Mouse (Mus musculus) embryonic facial prominence, embryonic 13.5 days (tissue): Measurements from ENCODE around the gene Cep128. TPM values are rescaled to one million over a fixed set of nuclear protein-coding genes. Genes with fewer than 3 reads are reported as not detected.
A peak's percentile ranks its signal among the peaks of the same experiment; 100 is the strongest.

Experiments
- ATAC-seq: fragments of 200-750 bp; cut with Nextera tagmentation; 2 replicates; pipeline ENCODE4 v1.8.0; 2017; ENCODE audit warnings: low read depth; ENCODE audit not compliant: insufficient number of reproducible peaks, insufficient read depth, low FRiP score, low TSS enrichment
- H3K27ac ChIP-seq: fragments of 300-500 bp; sonication (generic); 2 replicates; pipeline ENCODE4 v1.5.1; 2015; ENCODE audit warnings: moderate library complexity, mild to moderate bottlenecking, inconsistent platforms
- H3K27me3 ChIP-seq: fragments of 300-500 bp; sonication (generic); 2 replicates; pipeline ENCODE4 v1.6.1; 2015; ENCODE audit warnings: mild to moderate bottlenecking, inconsistent platforms
- H3K36me3 ChIP-seq: fragments of 300-500 bp; sonication (generic); 2 replicates; pipeline ENCODE4 v1.6.1; 2015; ENCODE audit warnings: mild to moderate bottlenecking, inconsistent platforms
- H3K4me1 ChIP-seq: fragments of 300-500 bp; sonication (generic); 2 replicates; pipeline ENCODE4 v1.6.1; 2015; ENCODE audit warnings: inconsistent platforms
- H3K4me2 ChIP-seq: fragments of 300-500 bp; sonication (generic); 2 replicates; pipeline ENCODE4 v1.6.1; 2015; ENCODE audit warnings: moderate library complexity, mild to moderate bottlenecking, inconsistent platforms
- H3K4me3 ChIP-seq: fragments of 300-500 bp; sonication (generic); 2 replicates; pipeline ENCODE4 v1.5.1; 2015; ENCODE audit warnings: mild to moderate bottlenecking, inconsistent platforms
- H3K9ac ChIP-seq: fragments of 300-500 bp; sonication (generic); 2 replicates; pipeline ENCODE4 v1.6.1; 2015; ENCODE audit warnings: mild to moderate bottlenecking, inconsistent platforms
- H3K9me3 ChIP-seq: fragments of 300-500 bp; sonication (generic); 2 replicates; pipeline ENCODE4 v1.6.1; 2016; ENCODE audit warnings: inconsistent platforms
- WGBS: fragments of 180-500 bp; shearing (Covaris S2); methylation state at CpG from one replicate; pipeline ENCODE4 v1.1.7; 2015; ENCODE audit warnings: mixed read lengths; 5-methylcytosine and 5-hydroxymethylcytosine counted together
- polyA plus RNA-seq: library from polyadenylated mRNA; unstranded; fragments of >200 nt; fragmentation: Nextera tagmentation; extraction: Ambion mirVana; gene quantifications from 2 replicates; pipeline ENCODE4 v1.2.1, GENCODE M21; 2015

The Cep128 gene
- polyA plus RNA-seq, 1 experiment from 2014 or later = 9.1 TPM

DNA sequence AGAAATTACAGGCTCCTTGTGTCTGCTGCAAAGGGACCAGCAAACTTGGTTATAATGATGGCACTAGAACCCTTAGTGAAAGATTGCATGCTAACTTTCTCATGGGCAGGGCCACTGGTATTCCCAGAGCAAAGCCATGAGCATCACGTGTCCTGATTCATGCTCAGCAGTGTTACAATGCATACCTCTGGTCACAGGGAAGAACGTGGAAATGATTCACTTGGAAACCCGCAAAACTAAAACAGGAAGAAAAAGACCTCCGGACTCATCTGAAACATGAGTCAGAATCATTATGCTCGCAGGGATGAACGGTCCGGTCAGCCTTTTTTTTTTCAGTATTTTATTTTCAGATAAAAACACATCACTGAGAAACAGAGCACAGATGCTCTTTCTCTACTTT is 78.4 kb downstream of the Cep128 start:
- no peaks in the 10 kb centered on the region for H3K36me3 ChIP-seq
- H3K4me2 ChIP-seq = no peak overlapping the region
- H3K27me3 ChIP-seq = no peaks in the 10 kb centered on the region
- no peak overlapping the region for H3K27ac ChIP-seq
- no peak overlapping the region for H3K9ac ChIP-seq
- H3K4me3 ChIP-seq = no peak overlapping the region
- H3K9me3 ChIP-seq = no peaks in the 10 kb centered on the region
- no peak for ATAC-seq
- 75% methylated on average over 7 of the region's 7 CpGs for WGBS
- H3K4me1 ChIP-seq = no peaks in the 10 kb centered on the region

GRCm38 (mm10) chr12:91305038-91305437 is 79.2 kb downstream of the Cep128 start:
- Histone ChIP-seq H3K27ac (no peak overlapping the region), H3K36me3 (no peaks in the 10 kb centered on the region), H3K4me2 (no peak overlapping the region), H3K9ac (no peak overlapping the region), H3K4me3 (no peak overlapping the region), H3K9me3 (no peaks in the 10 kb centered on the region), H3K27me3 (no peaks in the 10 kb centered on the region), H3K4me1 (no peaks in the 10 kb centered on the region)
- WGBS = 69% methylated on average over 5 of the region's 5 CpGs
- no peak for ATAC-seq

GRCm38 (mm10) chr12:91298700-91299099 is 85.5 kb downstream of the Cep128 start:
- H3K4me3 ChIP-seq = no peak overlapping the region
- no peak overlapping the region for H3K9ac ChIP-seq
- no peaks in the 10 kb centered on the region for H3K27me3 ChIP-seq
- no peak overlapping the region for H3K27ac ChIP-seq
- 95% methylated on average over 6 of the region's 6 CpGs for WGBS
- no peak overlapping the region for H3K4me2 ChIP-seq
- H3K4me1 ChIP-seq = no peaks in the 10 kb centered on the region
- 0 out of 2 replicates have a peak, but pooled peaks cover 7% of the 10 kb centered on the region for H3K36me3 ChIP-seq
- no peaks in the 10 kb centered on the region for H3K9me3 ChIP-seq
- ATAC-seq = no peak

GRCm38 (mm10) chr12:91295870-91296269 is 88.3 kb downstream of the Cep128 start:
- no peak overlapping the region for H3K4me2 ChIP-seq
- no peak overlapping the region for H3K27ac ChIP-seq
- H3K4me3 ChIP-seq = no peak overlapping the region
- no peaks in the 10 kb centered on the region for H3K9me3 ChIP-seq
- 79% methylated on average over 7 of the region's 7 CpGs for WGBS
- no peak overlapping the region for H3K9ac ChIP-seq
- H3K36me3 ChIP-seq = 0 out of 2 replicates have a peak, but pooled peaks cover 7% of the 10 kb centered on the region
- no peak for ATAC-seq
- no peaks in the 10 kb centered on the region for H3K27me3 ChIP-seq
- no peaks in the 10 kb centered on the region for H3K4me1 ChIP-seq

DNA sequence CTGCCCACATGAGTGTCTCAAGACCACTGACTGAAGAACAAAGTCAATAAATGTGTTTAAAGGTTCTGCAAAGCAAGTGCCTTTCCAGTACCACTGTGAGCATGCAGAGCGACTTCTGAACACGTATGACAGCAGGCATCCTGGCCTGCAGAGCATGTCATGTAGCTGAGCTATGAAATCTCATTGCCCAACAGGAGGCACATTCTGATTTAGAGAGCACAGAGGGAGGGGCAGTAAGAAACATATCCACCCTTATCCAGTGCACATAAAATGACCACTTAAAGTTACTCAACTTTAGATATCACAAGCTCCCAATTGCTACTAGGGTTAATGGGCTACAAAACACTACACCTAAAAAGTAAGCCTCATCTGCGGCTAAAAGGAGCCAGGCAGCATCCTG is 88.8 kb downstream of the Cep128 start:
- ATAC-seq = no peak
- Histone ChIP-seq H3K9ac (no peak overlapping the region), H3K4me1 (no peaks in the 10 kb centered on the region), H3K9me3 (no peaks in the 10 kb centered on the region), H3K27ac (no peak overlapping the region), H3K4me2 (no peak overlapping the region), H3K36me3 (0 out of 2 replicates have a peak, but pooled peaks cover 7% of the 10 kb centered on the region), H3K4me3 (no peak overlapping the region), H3K27me3 (no peaks in the 10 kb centered on the region)
- 93% methylated on average over 3 of the region's 3 CpGs for WGBS

DNA sequence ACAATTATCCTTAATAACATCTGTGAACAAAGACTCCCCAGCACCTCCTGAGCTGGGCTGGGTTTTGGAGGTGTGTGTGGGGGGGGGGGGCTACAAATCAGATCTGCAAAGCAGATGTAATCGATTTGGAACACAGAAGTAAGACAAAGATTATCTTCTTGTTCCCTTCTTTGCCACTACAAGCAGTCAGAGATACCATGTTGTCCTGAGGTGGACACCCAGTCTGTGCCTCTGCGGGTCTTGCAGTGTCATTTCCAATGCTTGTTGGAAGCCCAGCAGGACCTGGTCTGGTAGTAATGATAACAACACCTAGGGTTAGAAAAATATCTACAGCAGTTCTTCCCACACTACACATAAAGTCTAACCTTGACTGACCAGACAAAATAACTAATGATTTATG is 110.3 kb downstream of the Cep128 start:
- Histone ChIP-seq H3K4me2 (no peak overlapping the region), H3K27me3 (no peaks in the 10 kb centered on the region), H3K9me3 (no peaks in the 10 kb centered on the region), H3K36me3 (no peaks in the 10 kb centered on the region), H3K27ac (no peak overlapping the region), H3K4me1 (no peaks in the 10 kb centered on the region), H3K4me3 (no peak overlapping the region), H3K9ac (no peak overlapping the region)
- ATAC-seq = no peak
- WGBS = 79% methylated on average over 2 of the region's 2 CpGs

DNA sequence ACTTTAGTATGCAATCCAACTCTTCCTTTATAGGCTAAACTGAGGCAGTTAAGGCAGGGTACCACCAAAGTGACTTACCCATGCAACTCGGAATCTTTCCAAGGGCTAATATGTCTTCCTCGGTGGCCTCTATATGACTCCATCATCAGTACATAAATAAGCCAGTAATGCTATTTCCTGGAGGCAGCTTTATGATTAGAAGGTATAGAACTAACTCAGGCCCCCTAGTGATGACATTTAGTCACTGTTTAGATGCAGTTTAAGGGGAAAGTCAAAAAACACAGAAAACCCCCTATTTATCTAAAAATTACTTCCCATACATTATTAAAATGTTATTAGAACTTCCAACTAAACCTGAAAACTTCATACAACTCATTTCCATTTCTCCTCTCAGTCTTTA is 114.6 kb downstream of the Cep128 start:
- ATAC-seq = no peak
- Histone ChIP-seq H3K4me3 (no peak overlapping the region), H3K27me3 (no peaks in the 10 kb centered on the region), H3K27ac (no peak overlapping the region), H3K36me3 (no peaks in the 10 kb centered on the region; the same call in 1 of the 2 replicates), H3K4me2 (no peak overlapping the region), H3K4me1 (no peaks in the 10 kb centered on the region), H3K9ac (no peak overlapping the region), H3K9me3 (no peaks in the 10 kb centered on the region)
- 89% methylated on average over 2 of the region's 2 CpGs for WGBS

DNA sequence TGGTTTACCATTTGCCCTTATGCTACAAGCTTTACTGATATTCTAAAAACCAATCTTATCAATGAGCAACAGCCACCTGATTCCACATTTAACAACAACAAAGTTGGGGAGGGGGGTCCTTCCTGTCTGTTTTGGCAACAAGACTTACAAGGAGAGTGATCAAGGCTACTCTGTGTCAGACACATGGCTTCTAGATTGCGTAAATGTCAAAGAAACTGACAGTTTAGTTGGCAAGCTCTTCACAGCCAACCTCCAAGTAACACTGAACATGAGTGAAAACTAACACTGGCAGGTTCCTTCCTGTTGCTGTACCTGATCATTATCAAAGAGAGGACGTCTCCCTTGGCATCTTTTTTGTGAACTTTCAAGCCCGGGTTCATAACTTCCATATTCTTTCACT is 115.2 kb downstream of the Cep128 start:
- H3K4me1 ChIP-seq = no peaks in the 10 kb centered on the region
- no peak overlapping the region for H3K9ac ChIP-seq
- no peaks in the 10 kb centered on the region for H3K9me3 ChIP-seq
- no peak for ATAC-seq
- no peaks in the 10 kb centered on the region; the same call in 1 of the 2 replicates for H3K36me3 ChIP-seq
- 73% methylated on average over 3 of the region's 3 CpGs for WGBS
- H3K27me3 ChIP-seq = no peaks in the 10 kb centered on the region
- H3K27ac ChIP-seq = no peak overlapping the region
- H3K4me3 ChIP-seq = no peak overlapping the region
- no peak overlapping the region for H3K4me2 ChIP-seq

GRCm38 (mm10) chr12:91266014-91266413 is 118.2 kb downstream of the Cep128 start:
- Histone ChIP-seq H3K27me3 (no peaks in the 10 kb centered on the region), H3K4me3 (no peak overlapping the region), H3K9me3 (no peaks in the 10 kb centered on the region), H3K4me2 (no peak overlapping the region), H3K9ac (no peak overlapping the region), H3K36me3 (no peaks in the 10 kb centered on the region; the same call in 1 of the 2 replicates), H3K4me1 (peaks cover 5% of the 10 kb centered on the region; the same call in 1 of the 2 replicates), H3K27ac (no peak overlapping the region)
- 85% methylated on average over 2 of the region's 2 CpGs for WGBS
- no peak for ATAC-seq

GRCm38 (mm10) chr12:91265462-91265861 is 118.7 kb downstream of the Cep128 start:
- H3K27ac ChIP-seq = no peak overlapping the region
- no peaks in the 10 kb centered on the region for H3K9me3 ChIP-seq
- no peaks in the 10 kb centered on the region; the same call in 1 of the 2 replicates for H3K36me3 ChIP-seq
- H3K27me3 ChIP-seq = no peaks in the 10 kb centered on the region
- H3K4me2 ChIP-seq = no peak overlapping the region
- ATAC-seq = no peak
- peaks cover 5% of the 10 kb centered on the region; the same call in 1 of the 2 replicates for H3K4me1 ChIP-seq
- H3K4me3 ChIP-seq = no peak overlapping the region
- WGBS = 50% methylated on average over 5 of the region's 5 CpGs
- H3K9ac ChIP-seq = no peak overlapping the region

DNA sequence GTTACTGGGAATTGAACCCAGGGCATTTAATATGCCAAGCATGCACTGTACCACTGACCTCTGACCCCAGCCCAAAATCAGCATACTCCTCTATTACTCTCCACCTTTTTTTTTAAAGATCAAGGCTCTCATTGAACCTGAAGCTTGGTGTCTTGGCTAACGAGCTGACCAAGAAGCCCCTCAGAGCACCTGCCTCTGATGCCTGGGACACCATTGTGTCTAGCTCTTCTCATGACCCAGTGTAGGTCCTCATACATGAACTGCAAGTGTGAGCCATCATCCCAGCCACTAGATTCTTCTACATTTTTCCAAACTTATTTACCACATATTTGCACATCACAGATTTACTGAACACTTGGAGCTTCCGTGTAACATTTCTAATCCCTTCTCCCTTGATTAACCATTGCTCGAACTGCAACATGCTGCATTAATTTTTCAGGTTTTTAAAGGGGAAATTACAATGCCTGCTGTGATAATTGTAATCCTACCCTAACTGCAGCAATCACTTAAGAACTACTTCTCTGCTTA is 119.3 kb downstream of the Cep128 start:
- H3K27me3 ChIP-seq = no peaks in the 10 kb centered on the region
- H3K9me3 ChIP-seq = no peaks in the 10 kb centered on the region
- 75% methylated on average over 3 of the region's 3 CpGs for WGBS
- ATAC-seq = no peak
- H3K4me2 ChIP-seq = no peak overlapping the region
- H3K36me3 ChIP-seq = no peaks in the 10 kb centered on the region; the same call in 1 of the 2 replicates
- H3K9ac ChIP-seq = no peak overlapping the region
- no peak overlapping the region for H3K27ac ChIP-seq
- peaks cover 5% of the 10 kb centered on the region; the same call in 1 of the 2 replicates for H3K4me1 ChIP-seq
- H3K4me3 ChIP-seq = no peak overlapping the region

DNA sequence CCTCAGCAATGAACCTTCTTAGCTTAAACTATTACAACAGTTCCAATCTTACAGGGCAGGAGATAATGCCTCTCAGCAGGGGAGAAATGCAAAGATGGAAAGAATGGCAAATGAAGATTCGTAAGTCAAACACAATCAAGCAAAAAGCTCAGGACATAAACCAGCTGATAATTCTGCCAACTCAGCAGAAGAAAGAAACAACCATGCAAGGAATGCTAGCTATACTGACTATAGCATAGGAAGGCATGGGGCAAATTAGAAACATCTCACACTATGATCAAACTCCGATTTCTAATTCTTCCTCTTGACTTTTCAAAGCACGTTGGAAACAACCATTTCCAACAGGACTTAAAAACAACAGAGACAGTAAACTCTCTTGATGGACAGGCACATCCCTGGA is 120.5 kb downstream of the Cep128 start:
- Histone ChIP-seq H3K9me3 (no peaks in the 10 kb centered on the region), H3K4me2 (no peak overlapping the region), H3K4me3 (no peak overlapping the region), H3K36me3 (no peaks in the 10 kb centered on the region; the same call in 1 of the 2 replicates), H3K27me3 (no peaks in the 10 kb centered on the region), H3K9ac (no peak overlapping the region), H3K27ac (0 out of 2 replicates have a peak overlapping the region, but pooled peaks have one; percentile 44), H3K4me1 (peaks cover 5% of the 10 kb centered on the region; the same call in 1 of the 2 replicates)
- ATAC-seq = no peak
- WGBS = 48% methylated on average over 3 of the region's 3 CpGs
